Mouse (Mus musculus): ENCODE results near the gene Cacna1d. TPM values are rescaled to one million over a fixed set of nuclear protein-coding genes. Genes with fewer than 3 reads are reported as not detected.
A peak's percentile ranks its signal among the peaks of the same experiment; 100 is the strongest.

Cacna1d gene
- total RNA-seq, 2 experiments from 2014 or later, result 54.4 to 61.1 TPM

- intact Hi-C loops (cut with DNase I), result no loop called here
- no peak for DNase-seq (ENCODE audit: extremely low spot score in 1 of 2, low spot score in 2 of 2)
Observed at GRCm38 (mm10) chr14:30251351-30251750, 239.9 kb downstream of the Cacna1d start.

GRCm38 (mm10) chr14:30249591-30249990 is 241.7 kb downstream of the Cacna1d start:
- intact Hi-C loops (cut with DNase I), result no loop called here
- DNase-seq (ENCODE audit: extremely low spot score in 1 of 2, low spot score in 2 of 2), result no peak

GRCm38 (mm10) chr14:30248811-30249210 is 242.4 kb downstream of the Cacna1d start:
- intact Hi-C loops (cut with DNase I), result no loop called here
- no peak for DNase-seq (ENCODE audit: extremely low spot score in 1 of 2, low spot score in 2 of 2)

GRCm38 (mm10) chr14:30248121-30248520 is 243.1 kb downstream of the Cacna1d start:
- intact Hi-C loops (cut with DNase I), result no loop called here
- DNase-seq (ENCODE audit: extremely low spot score in 1 of 2, low spot score in 2 of 2), result no peak

GRCm38 (mm10) chr14:30247606-30248005 is 243.6 kb downstream of the Cacna1d start:
- DNase-seq (ENCODE audit: extremely low spot score in 1 of 2, low spot score in 2 of 2), result no peak
- intact Hi-C loops (cut with DNase I), result no loop called here

- intact Hi-C loops (cut with DNase I), result no loop called here
- no peak for DNase-seq (ENCODE audit: extremely low spot score in 1 of 2, low spot score in 2 of 2)
Observed at GRCm38 (mm10) chr14:30244776-30245175, 246.5 kb downstream of the Cacna1d start.

GRCm38 (mm10) chr14:30242818-30243205 is 248.4 kb downstream of the Cacna1d start:
- intact Hi-C loops (cut with DNase I), result no loop called here
- DNase-seq (ENCODE audit: extremely low spot score in 1 of 2, low spot score in 2 of 2), result no peak

GRCm38 (mm10) chr14:30242166-30242817 is 249.0 kb downstream of the Cacna1d start:
- no peak for DNase-seq (ENCODE audit: extremely low spot score in 1 of 2, low spot score in 2 of 2)
- intact Hi-C loops (cut with DNase I), result no loop called here

- intact Hi-C loops (cut with DNase I), result no loop called here
Observed at GRCm38 (mm10) chr14:30240916-30241515, 250.2 kb downstream of the Cacna1d start.

GRCm38 (mm10) chr14:30238807-30239206 is 252.4 kb downstream of the Cacna1d start:
- intact Hi-C loops (cut with DNase I), result no loop called here
- no peak for DNase-seq (ENCODE audit: extremely low spot score in 1 of 2, low spot score in 2 of 2)

More at GRCm38 (mm10) chr14:30240916-30241515, 250.2 kb downstream of the Cacna1d start:
- DNase-seq (ENCODE audit: extremely low spot score in 1 of 2, low spot score in 2 of 2), result no peak

- DNase-seq (ENCODE audit: extremely low spot score in 1 of 2, low spot score in 2 of 2), result no peak
- intact Hi-C loops (cut with DNase I), result no loop called here
Observed at GRCm38 (mm10) chr14:30225161-30225560, 266.1 kb downstream of the Cacna1d start.

GRCm38 (mm10) chr14:30222101-30222500 is 269.2 kb downstream of the Cacna1d start:
- intact Hi-C loops (cut with DNase I), result no loop called here
- DNase-seq (ENCODE audit: extremely low spot score in 1 of 2, low spot score in 2 of 2), result no peak

GRCm38 (mm10) chr14:30219851-30220250 is 271.4 kb downstream of the Cacna1d start:
- DNase-seq (ENCODE audit: extremely low spot score in 1 of 2, low spot score in 2 of 2), result no peak
- intact Hi-C loops (cut with DNase I), result no loop called here

GRCm38 (mm10) chr14:30218114-30218513 is 273.1 kb downstream of the Cacna1d start:
- intact Hi-C loops (cut with DNase I), result no loop called here
- DNase-seq (ENCODE audit: extremely low spot score in 1 of 2, low spot score in 2 of 2), result peak; percentile 44 to 60

GRCm38 (mm10) chr14:30217124-30217523 is 274.1 kb downstream of the Cacna1d start:
- intact Hi-C loops (cut with DNase I), result no loop called here
- DNase-seq (ENCODE audit: extremely low spot score in 1 of 2, low spot score in 2 of 2), result no peak

- no peak for DNase-seq (ENCODE audit: extremely low spot score in 1 of 2, low spot score in 2 of 2)
- intact Hi-C loops (cut with DNase I), result no loop called here
Observed at GRCm38 (mm10) chr14:30208156-30208555, 283.1 kb downstream of the Cacna1d start.

GRCm38 (mm10) chr14:30205821-30206220 is 285.4 kb downstream of the Cacna1d start:
- intact Hi-C loops (cut with DNase I), result no loop called here

GRCm38 (mm10) chr14:30204526-30204925 is 286.7 kb downstream of the Cacna1d start:
- intact Hi-C loops (cut with DNase I), result no loop called here
- no peak for DNase-seq (ENCODE audit: extremely low spot score in 1 of 2, low spot score in 2 of 2)

More at GRCm38 (mm10) chr14:30205821-30206220, 285.4 kb downstream of the Cacna1d start:
- no peak for DNase-seq (ENCODE audit: extremely low spot score in 1 of 2, low spot score in 2 of 2)

- no peak for DNase-seq (ENCODE audit: extremely low spot score in 1 of 2, low spot score in 2 of 2)
- intact Hi-C loops (cut with DNase I), result no loop called here
Observed at GRCm38 (mm10) chr14:30200310-30200709, 290.9 kb downstream of the Cacna1d start.

GRCm38 (mm10) chr14:30198882-30199281 is 292.4 kb downstream of the Cacna1d start:
- DNase-seq (ENCODE audit: extremely low spot score in 1 of 2, low spot score in 2 of 2), result no peak

GRCm38 (mm10) chr14:30198116-30198515 is 293.1 kb downstream of the Cacna1d start:
- intact Hi-C loops (cut with DNase I), result no loop called here

More at GRCm38 (mm10) chr14:30198882-30199281, 292.4 kb downstream of the Cacna1d start:
- intact Hi-C loops (cut with DNase I), result no loop called here

More at GRCm38 (mm10) chr14:30198116-30198515, 293.1 kb downstream of the Cacna1d start:
- DNase-seq (ENCODE audit: extremely low spot score in 1 of 2, low spot score in 2 of 2), result no peak

Measured in left cerebral cortex, postnatal 10 days (tissue).